Mouse (Mus musculus) erythroblast, embryonic 14.5 days (primary cell): ENCODE data around the gene Ampd2.

Source experiments
- GATA1 ChIP-seq: IDR thresholded peaks from 2 replicates; pipeline ENCODE4 v1.6.1; 2012; ENCODE audit warnings: low read length, inconsistent platforms, mixed read lengths
- TAL1 ChIP-seq: IDR thresholded peaks from 3 replicates; pipeline ENCODE4 v1.6.1; 2012; ENCODE audit warnings: low read length, inconsistent platforms, mixed read lengths

DNA sequence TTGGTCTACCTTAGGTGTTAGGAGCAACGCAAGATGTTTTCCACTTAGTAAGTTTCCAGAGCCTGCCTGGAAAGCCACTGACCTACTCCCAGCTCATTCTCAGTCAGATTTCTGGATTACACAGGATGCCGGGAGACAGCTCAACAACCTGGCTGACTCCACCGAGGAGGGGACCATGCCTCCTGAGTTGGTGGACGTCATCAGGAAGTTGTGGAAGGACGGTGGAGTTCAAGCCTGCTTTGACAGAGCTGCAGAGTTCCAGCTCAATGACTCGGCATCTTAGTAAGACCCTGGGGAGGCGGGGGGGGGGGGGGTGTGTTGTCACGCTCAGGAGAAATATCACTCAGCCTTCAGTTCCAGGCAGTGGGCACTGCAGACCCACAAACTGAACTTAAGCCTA is 9.8 kb upstream of the Ampd2 start:
- TF ChIP-seq GATA1 (no peak), TAL1 (no peak)
